In genomic region chr9:90227171-90227570, GRCm38 (mm10) we compare ENCODE assay signal across 10 mouse cellular contexts. TPM values are rescaled to one million over a fixed set of nuclear protein-coding genes. Genes with fewer than 3 reads are reported as not detected.
DNase-seq lines count a peak whose midpoint lies in the region; ATAC-seq and TF ChIP-seq lines count a peak whose summit lies in the region.
"Had no signal": no experiment of that assay in that cellular context is flagged by ENCODE, and none has a peak within 500 bp of the region (broad histone marks: within the 10 kb centered on the region; RNA-seq: fewer than 3 reads in every experiment).

No protein-coding gene starts in this region.

- H3K4me3 ChIP-seq in lung, embryonic 16.5 days (ENCODE audit: low read length) = no peak overlapping the region
- no peak overlapping the region for H3K4me3 ChIP-seq in heart, postnatal 0 days (ENCODE audit: low read depth, low read length)
- no peak overlapping the region for H3K4me3 ChIP-seq in macrophage (ENCODE audit: inconsistent target)
- no peak overlapping the region for H3K4me3 ChIP-seq in midbrain, embryonic 10.5 days
- H3K4me3 ChIP-seq: megakaryocyte, embryonic 14.5 days had no signal

- TF ChIP-seq EP300 in heart, postnatal 0 days (IDR thresholded peaks at IDR 0.05; ENCODE audit: low read depth) = no peak

- H3K27ac ChIP-seq in lung, embryonic 16.5 days (ENCODE audit: low read length) = 0 out of 2 replicates have a peak overlapping the region, but pooled peaks have one; percentile 37
- H3K27ac ChIP-seq in heart, postnatal 0 days (ENCODE audit: low read depth) = 0 out of 2 replicates have a peak overlapping the region, but pooled peaks have one; percentile 34
- peak overlapping the region; percentile 83 for H3K27ac ChIP-seq in macrophage
- no peak overlapping the region for H3K27ac ChIP-seq in midbrain, embryonic 10.5 days (replicated peaks)

- H3K9me3 ChIP-seq in lung, embryonic 16.5 days (ENCODE audit: control insufficient read depth, low read length) = no peaks in the 10 kb centered on the region
- no peaks in the 10 kb centered on the region for H3K9me3 ChIP-seq in heart, postnatal 0 days (replicated peaks; ENCODE audit: control insufficient read depth, low read length)
- H3K9me3 ChIP-seq in midbrain, embryonic 10.5 days (replicated peaks) = no peaks in the 10 kb centered on the region
- H3K9me3 ChIP-seq: megakaryocyte, embryonic 14.5 days had no signal

- H3K4me2 ChIP-seq in lung, embryonic 16.5 days (ENCODE audit: low read depth, low read length) = no peak overlapping the region
- no peak overlapping the region for H3K4me2 ChIP-seq in heart, postnatal 0 days (ENCODE audit: low read depth, low read length)

- peaks cover 27% of the 10 kb centered on the region for H3K36me3 ChIP-seq in lung, embryonic 16.5 days (ENCODE audit: control insufficient read depth, insufficient read depth, low read length)
- peaks cover 26% of the 10 kb centered on the region for H3K36me3 ChIP-seq in heart, postnatal 0 days (replicated peaks; ENCODE audit: control insufficient read depth, insufficient read depth, low read length)
- peaks cover 48% of the 10 kb centered on the region for H3K36me3 ChIP-seq in macrophage (ENCODE audit: inconsistent target)
- H3K36me3 ChIP-seq in midbrain, embryonic 10.5 days = peaks cover 26% of the 10 kb centered on the region

- 73% methylated on average over 12 of the region's 12 CpGs for WGBS in lung, embryonic 16.5 days
- WGBS in heart, postnatal 0 days = 66% methylated on average over 12 of the region's 12 CpGs
- WGBS in macrophage (ENCODE audit: missing documents) = 87% methylated on average over 12 of the region's 12 CpGs
- WGBS in midbrain, embryonic 10.5 days = 82% methylated on average over 12 of the region's 12 CpGs

- no peaks in the 10 kb centered on the region for H3K27me3 ChIP-seq in lung, embryonic 16.5 days (ENCODE audit: control insufficient read depth, insufficient read depth, low read depth, low read length)
- no peaks in the 10 kb centered on the region for H3K27me3 ChIP-seq in heart, postnatal 0 days (ENCODE audit: control insufficient read depth, insufficient read depth, low read length)
- H3K27me3 ChIP-seq in midbrain, embryonic 10.5 days (ENCODE audit: low read depth, poor library complexity, severe bottlenecking) = no peaks in the 10 kb centered on the region
- H3K27me3 ChIP-seq: megakaryocyte, embryonic 14.5 days had no signal

- peak; percentile 40 for TF ChIP-seq CTCF in heart, postnatal 0 days (IDR thresholded peaks at IDR 0.05; ENCODE audit: low read depth)

- no peaks in the 10 kb centered on the region for H3K4me1 ChIP-seq in lung, embryonic 16.5 days (replicated peaks; ENCODE audit: control insufficient read depth, insufficient read depth, low read length)
- peaks cover 22% of the 10 kb centered on the region for H3K4me1 ChIP-seq in heart, postnatal 0 days (ENCODE audit: control insufficient read depth, insufficient read depth)
- H3K4me1 ChIP-seq in midbrain, embryonic 10.5 days = no peaks in the 10 kb centered on the region

- ATAC-seq in frontal cortex, adult (ENCODE audit: low TSS enrichment) = peak; percentile 25; the same call in 1 of the 2 replicates
- ATAC-seq in lung, embryonic 16.5 days (ENCODE audit: low read depth) = no peak; the same call in 1 of the 2 replicates
- peak; percentile 27; the same call in 1 of the 2 replicates for ATAC-seq in heart, postnatal 0 days (ENCODE audit: insufficient read depth, low read depth)
- ATAC-seq in CD4-positive, CD25-positive, alpha-beta regulatory T cell, adult 4 months = no peak

- no peak for DNase-seq in frontal cortex, postnatal 10 days (ENCODE audit: low spot score in 2 of 2)
- no peak for DNase-seq in lung, postnatal 36 days
- no peak for DNase-seq in heart, postnatal 0 days (ENCODE audit: low spot score)
- DNase-seq in midbrain, embryonic 10.5 days (ENCODE audit: low spot score) = no peak
- DNase-seq: cerebellum, adult 8-10 months had no signal

- peaks cover 55% of the 10 kb centered on the region for H3K79me2 ChIP-seq in macrophage (ENCODE audit: inconsistent target)

- H3K9ac ChIP-seq in lung, embryonic 16.5 days (ENCODE audit: low read length) = no peak overlapping the region
- H3K9ac ChIP-seq in heart, postnatal 0 days (replicated peaks; ENCODE audit: low read depth, low read length) = no peak overlapping the region

RNA-seq across cellular contexts. Expression of gene Tbc1d2b, which starts 43.4 kb away (rescaled TPM):
- polyA plus RNA-seq in lung, embryonic 16.5 days (2015; fragmentation: Nextera tagmentation; extraction: Ambion mirVana) = 19.3 and 20.9 TPM in 2 replicates
- 11.6 and 24.7 TPM in 2 replicates for total RNA-seq in heart, postnatal 0 days (2014; rRNA removed; ENCODE audit: low replicate concordance)
- 2.9 and 3.2 TPM in 2 replicates for polyA plus RNA-seq in heart, postnatal 0 days (2015; fragmentation: Nextera tagmentation; extraction: Ambion mirVana)
- total RNA-seq in macrophage (2018; cell fraction: chromatin; rRNA removed) = 100 to 1,000 TPM; 104 to 459 (median 241) TPM
- 100 to 1,000 TPM in 2 of 26 experiments, 10 to 100 TPM in 24; 58.3 to 112 (median 76.4) TPM for total RNA-seq in macrophage (2018; cell fraction: cytosol; rRNA removed)
- total RNA-seq in macrophage (2018; cell fraction: nucleus; rRNA removed) = 100 to 1,000 TPM; 110 to 294 (median 189) TPM
- polyA plus RNA-seq in macrophage (2018) = 31.2 to 52.4 TPM (median 52.4 TPM) in 3 replicates
- polyA plus RNA-seq in CD4-positive, CD25-positive, alpha-beta regulatory T cell, adult 4 months (2017; shearing (Covaris generic)) = 10 to 100 TPM; 11.3 to 12.1 TPM
- 7.9 and 8.9 TPM in 2 replicates for polyA plus RNA-seq in midbrain, embryonic 10.5 days (2016; fragmentation: Nextera tagmentation; extraction: Ambion mirVana)

Comparison
In these comparisons a context has a peak if more than half of its experiments do, and no peak if none do; other contexts are left out.
1. ATAC-seq: peak in frontal cortex, adult (single experiment) and heart, postnatal 0 days (single experiment); none in lung, embryonic 16.5 days (single experiment) and CD4-positive, CD25-positive, alpha-beta regulatory T cell, adult 4 months (single experiment).